Mouse (Mus musculus): Measurements from ENCODE around the gene Serpinc1.

Gene Serpinc1

GRCm38 (mm10) chr1:161041261-161042020 is 63.1 kb downstream of the Serpinc1 start:
- no peak for DNase-seq (ENCODE audit: extremely low read depth, insufficient read length, low spot score)

- no peak for DNase-seq (ENCODE audit: extremely low read depth, insufficient read length, low spot score)
These were observed 68.6 kb downstream of the Serpinc1 start for GRCm38 (mm10) chr1:161046972-161047371.
